Mouse (Mus musculus) ES-E14 (cell line): ENCODE measurements at regions not wholly inside any gene's neighbourhood (a gene's known extent, or its start where the extent isn't known, plus 50 kb on each side); places are given as distances from the start of the nearest gene placed in this dataset.

ENCODE experiments used
- CHD2 ChIP-seq: IDR thresholded peaks from 2 replicates; pipeline ENCODE4 v1.6.1; 2014; ENCODE audit warnings: mild to moderate bottlenecking, low read depth, low read length, inconsistent platforms
- MAFK ChIP-seq: IDR thresholded peaks from 2 replicates; pipeline ENCODE4 v1.6.1; 2014; ENCODE audit warnings: mild to moderate bottlenecking, low read depth, low read length, inconsistent platforms; ENCODE audit not compliant: insufficient read depth

DNA sequence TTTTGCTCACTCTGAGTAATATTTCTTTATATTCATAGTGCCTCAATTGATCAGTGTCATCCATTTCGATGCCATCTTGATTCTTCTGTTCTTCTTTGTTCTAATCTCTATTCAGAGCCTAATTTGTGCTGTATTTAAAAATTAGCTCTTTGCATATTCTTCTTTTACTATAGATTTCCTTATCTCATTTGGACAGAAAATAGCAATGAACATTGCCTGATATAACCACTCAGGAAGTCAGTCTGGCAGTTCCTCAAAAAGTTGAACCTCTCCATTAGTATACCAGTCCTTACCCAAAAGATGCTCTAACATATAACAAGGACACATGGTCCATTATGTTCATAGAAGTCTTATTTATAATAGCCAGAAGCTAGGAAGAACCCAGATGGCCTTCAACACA is 1088.5 kb upstream of the Nr2f1 start:
- TF ChIP-seq MAFK, result no peak
- no peak for TF ChIP-seq CHD2
